Mouse (Mus musculus) macrophage (primary cell): ENCODE measurements around the gene Wdr3. TPM values are rescaled to one million over a fixed set of nuclear protein-coding genes. Genes with fewer than 3 reads are reported as not detected.
A peak's percentile ranks its signal among the peaks of the same experiment; 100 is the strongest.

Experiments used
- H3K27ac ChIP-seq: fragments of 350-480 bp; formaldehyde crosslinking; 2 replicates; pipeline ENCODE4 v1.9.0; 2021
- H3K36me3 ChIP-seq: fragments of 350-480 bp; formaldehyde crosslinking; 2 replicates; pipeline ENCODE4 v1.9.0; 2021; ENCODE audit errors: inconsistent target
- H3K4me3 ChIP-seq: fragments of 350-480 bp; formaldehyde crosslinking; 2 replicates; pipeline ENCODE4 v1.9.0; 2021; ENCODE audit errors: inconsistent target
- H3K79me2 ChIP-seq: fragments of 350-480 bp; formaldehyde crosslinking; 2 replicates; pipeline ENCODE4 v1.9.0; 2021; ENCODE audit errors: inconsistent target
- WGBS: methylation state at CpG from one replicate; pipeline ENCODE4 v1.1.7; 2026; ENCODE audit warnings: inconsistent platforms; ENCODE audit not compliant: missing documents; 5-methylcytosine and 5-hydroxymethylcytosine counted together
- polyA plus RNA-seq: library from polyadenylated mRNA; stranded (reverse); fragments of 250-400 nt; gene quantifications from 3 replicates; pipeline ENCODE4 v1.2.4, GENCODE M21; 2018; ENCODE audit warnings: inconsistent platforms
- total RNA-seq, 78 experiments: library from RNA; depleted of rRNA; stranded (reverse); fragments of 250-400 nt; gene quantifications; 1 replicate in 9 of 78; 2 replicates in 24 of 78; 3 replicates in 43 of 78; 4 replicates in 2 of 78; pipeline ENCODE4 v1.2.4; 2018; ENCODE audit warnings: inconsistent platforms in 56 of 78

Wdr3 gene
- total RNA-seq (2018; cell fraction: chromatin; rRNA removed) = 100 to 1,000 TPM in 3 of 26 experiments, 10 to 100 TPM in 23; 15.3 to 124 (median 43.8) TPM
- total RNA-seq (2018; cell fraction: cytosol; rRNA removed) = 10 to 100 TPM in 25 of 26 experiments, 1 to 10 TPM in 1; 9.5 to 29.5 (median 17.4) TPM
- 10 to 100 TPM; 12.7 to 57.0 (median 23.0) TPM for total RNA-seq (2018; cell fraction: nucleus; rRNA removed)
- 16.0 to 28.0 TPM (median 24.4 TPM) in 3 replicates for polyA plus RNA-seq

DNA sequence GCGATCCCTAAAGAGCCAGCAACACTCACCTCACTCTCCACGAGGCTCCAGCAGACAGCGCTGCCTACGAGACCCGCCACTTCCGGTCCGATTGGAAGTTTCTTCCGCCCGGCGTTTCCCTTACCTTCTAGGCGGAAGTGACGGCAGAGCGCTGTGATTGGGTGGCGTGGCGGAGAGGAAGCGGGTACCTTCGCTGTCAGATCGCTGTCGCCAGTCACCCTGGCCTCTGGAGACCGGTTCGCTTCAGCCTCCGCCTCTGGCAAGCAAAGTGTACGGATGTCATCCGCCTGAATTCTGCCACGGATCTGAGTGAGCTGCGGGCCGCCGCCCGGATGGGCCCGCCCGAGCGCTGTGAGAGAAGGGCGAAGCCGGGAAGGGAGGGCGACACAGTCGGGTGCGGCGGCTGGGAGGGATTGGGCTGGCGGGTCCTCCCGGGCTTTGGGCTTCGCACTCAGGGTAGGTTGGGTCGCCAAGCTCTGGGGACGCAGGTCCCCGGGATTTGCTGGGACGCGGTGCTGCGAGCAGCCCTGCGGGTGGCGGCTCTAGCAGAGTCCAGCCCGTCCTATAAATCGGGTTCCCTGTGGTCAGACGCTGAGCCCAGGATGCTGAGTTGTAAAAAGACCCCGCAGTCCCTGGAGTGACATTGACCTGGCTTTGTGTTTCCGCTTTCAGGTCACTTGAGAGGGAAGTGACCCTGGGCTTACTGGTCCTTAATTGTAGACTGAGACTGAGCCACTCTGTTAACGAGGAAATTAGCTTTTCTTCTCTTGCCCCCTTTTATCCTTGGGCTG is at the start of gene Wdr3, which contains the start of gene Gdap2:
Gene Wdr3, minus strand, starts transcription at position 93 of the 791 bp plus-strand sequence.
Gene Gdap2, plus strand, starts transcription at position 67 of the 791 bp plus-strand sequence.
- H3K79me2 ChIP-seq = peaks cover 58% of the 10 kb centered on the region
- H3K36me3 ChIP-seq = peaks cover 18% of the 10 kb centered on the region; the same call in 1 of the 2 replicates
- under 1% methylated on average over 52 of the region's 55 CpGs for WGBS
- peak within 1 kb of the TSS; percentile 73 for H3K4me3 ChIP-seq
- H3K27ac ChIP-seq = peak within 1 kb of the TSS; percentile 42

GRCm38 (mm10) chr3:100206973-100207372 is 44.8 kb upstream of the Wdr3 start:
- peaks cover 52% of the 10 kb centered on the region for H3K36me3 ChIP-seq
- H3K27ac ChIP-seq = no peak overlapping the region
- H3K79me2 ChIP-seq = no peaks in the 10 kb centered on the region
- WGBS = 85% methylated on average over 1 of the region's 1 CpGs
- H3K4me3 ChIP-seq = no peak overlapping the region

GRCm38 (mm10) chr3:100201554-100201953 is 39.3 kb upstream of the Wdr3 start:
- no peaks in the 10 kb centered on the region for H3K79me2 ChIP-seq
- WGBS = 92% methylated on average over 7 of the region's 7 CpGs
- no peak overlapping the region for H3K27ac ChIP-seq
- peaks cover 85% of the 10 kb centered on the region for H3K36me3 ChIP-seq
- no peak overlapping the region for H3K4me3 ChIP-seq

DNA sequence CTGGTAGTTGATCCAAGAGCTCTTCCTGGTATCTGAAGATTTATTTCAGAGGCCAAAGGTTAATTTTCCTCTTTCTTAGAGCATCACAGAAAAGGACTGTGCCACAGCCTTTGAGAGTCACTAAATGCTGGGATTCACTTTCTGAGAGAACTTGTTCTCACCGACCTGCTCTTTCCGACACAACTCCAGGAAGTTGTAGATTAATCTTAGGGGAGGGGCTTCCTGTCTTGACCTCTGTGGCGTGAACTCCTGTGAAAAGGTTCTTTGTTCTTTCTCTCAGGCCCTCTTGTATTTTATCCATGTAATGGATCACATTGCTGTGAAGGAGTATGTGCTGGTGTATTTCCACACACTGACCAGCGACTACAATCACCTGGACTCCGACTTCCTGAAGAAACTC is 32.0 kb upstream of the Wdr3 start:
- 57% methylated on average over 5 of the region's 5 CpGs for WGBS
- Histone ChIP-seq H3K4me3 (no peak overlapping the region), H3K79me2 (no peaks in the 10 kb centered on the region), H3K36me3 (peaks cover 90% of the 10 kb centered on the region), H3K27ac (no peak overlapping the region)

- H3K27ac ChIP-seq = no peak overlapping the region
- WGBS = 96% methylated on average over 11 of the region's 11 CpGs
- peaks cover 81% of the 10 kb centered on the region for H3K36me3 ChIP-seq
- no peak overlapping the region for H3K4me3 ChIP-seq
- no peaks in the 10 kb centered on the region for H3K79me2 ChIP-seq
Measured at GRCm38 (mm10) chr3:100189861-100190260, 27.7 kb upstream of the Wdr3 start.

DNA sequence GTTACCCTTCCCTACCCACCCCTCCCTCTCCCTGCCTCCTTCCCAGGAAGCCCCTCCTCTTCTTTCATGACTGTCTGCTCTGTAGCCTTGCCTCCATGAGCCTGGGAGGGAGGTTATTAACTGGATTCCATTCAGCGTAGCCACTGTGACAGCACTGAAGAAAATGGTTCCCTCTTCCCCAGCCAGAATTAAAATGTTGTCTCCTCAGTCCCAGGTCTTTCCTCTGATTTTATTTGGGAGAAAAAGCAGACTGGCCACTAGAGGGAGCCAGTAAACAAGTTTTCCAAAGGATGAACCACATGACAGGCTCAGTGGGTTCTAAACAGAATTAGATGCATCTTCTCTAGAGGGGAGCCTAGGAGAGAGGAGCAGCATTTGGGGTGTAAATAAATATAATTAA is 27.2 kb upstream of the Wdr3 start:
- peaks cover 77% of the 10 kb centered on the region for H3K36me3 ChIP-seq
- H3K27ac ChIP-seq = no peak overlapping the region
- no peaks in the 10 kb centered on the region for H3K79me2 ChIP-seq
- no peak overlapping the region for H3K4me3 ChIP-seq
- WGBS = 52% methylated on average over 1 of the region's 1 CpGs

- H3K36me3 ChIP-seq = peaks cover 35% of the 10 kb centered on the region
- H3K27ac ChIP-seq = no peak overlapping the region
- H3K79me2 ChIP-seq = no peaks in the 10 kb centered on the region
- WGBS = 96% methylated on average over 3 of the region's 3 CpGs
- H3K4me3 ChIP-seq = no peak overlapping the region
Measured at GRCm38 (mm10) chr3:100180471-100180870, 18.3 kb upstream of the Wdr3 start.

DNA sequence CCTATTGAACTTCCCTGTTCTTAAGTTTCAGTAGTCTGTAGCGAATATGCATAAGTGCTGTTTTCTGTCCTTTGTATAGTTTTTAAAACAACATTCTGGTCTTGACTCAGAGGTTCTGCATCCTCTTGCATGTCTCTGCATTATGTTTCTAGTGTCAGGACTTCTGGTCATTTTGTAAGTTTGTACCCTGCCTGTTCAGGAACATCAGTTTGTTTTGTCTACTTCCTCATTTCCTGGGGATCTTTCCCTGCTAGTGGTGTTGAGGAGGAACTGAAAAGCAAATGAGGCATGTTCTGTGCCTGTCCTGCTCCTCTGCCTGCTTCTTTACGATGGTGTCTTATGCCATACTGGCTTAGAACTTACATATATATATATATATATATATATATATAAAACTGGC is 13.8 kb upstream of the Wdr3 start:
- no peak overlapping the region for H3K4me3 ChIP-seq
- H3K79me2 ChIP-seq = no peaks in the 10 kb centered on the region
- peaks cover 55% of the 10 kb centered on the region for H3K36me3 ChIP-seq
- H3K27ac ChIP-seq = peak overlapping the region; percentile 72
- 6% methylated on average over 1 of the region's 2 CpGs for WGBS

- Histone ChIP-seq H3K79me2 (peaks cover 73% of the 10 kb centered on the region), H3K36me3 (0 out of 2 replicates have a peak, but pooled peaks cover 6% of the 10 kb centered on the region), H3K4me3 (no peak overlapping the region), H3K27ac (no peak overlapping the region)
Measured at GRCm38 (mm10) chr3:100164991-100165390, 2.8 kb upstream of the Wdr3 start.

- no peak overlapping the region for H3K4me3 ChIP-seq
- 92% methylated on average over 2 of the region's 2 CpGs for WGBS
- peaks cover 9% of the 10 kb centered on the region; the same call in 1 of the 2 replicates for H3K36me3 ChIP-seq
- no peak overlapping the region for H3K27ac ChIP-seq
- H3K79me2 ChIP-seq = peaks cover 69% of the 10 kb centered on the region
Measured at GRCm38 (mm10) chr3:100163556-100163955, 1.3 kb upstream of the Wdr3 start.

GRCm38 (mm10) chr3:100161665-100162314 is 417 bp downstream of the Wdr3 start:
- under 1% methylated on average over 35 of the region's 35 CpGs for WGBS
- Histone ChIP-seq H3K79me2 (peaks cover 51% of the 10 kb centered on the region), H3K4me3 (peak overlapping the region; percentile 73), H3K27ac (peak overlapping the region; percentile 34), H3K36me3 (peaks cover 26% of the 10 kb centered on the region)

GRCm38 (mm10) chr3:100160682-100161445 is 1.3 kb downstream of the Wdr3 start:
- Histone ChIP-seq H3K27ac (peak overlapping the region; percentile 34), H3K79me2 (peaks cover 42% of the 10 kb centered on the region), H3K36me3 (peaks cover 35% of the 10 kb centered on the region), H3K4me3 (peak overlapping the region; percentile 73)
- 61% methylated on average over 15 of the region's 15 CpGs for WGBS

GRCm38 (mm10) chr3:100122445-100122844 is 39.8 kb downstream of the Wdr3 start:
- no peaks in the 10 kb centered on the region for H3K36me3 ChIP-seq
- H3K27ac ChIP-seq = no peak overlapping the region
- no peak overlapping the region for H3K4me3 ChIP-seq
- H3K79me2 ChIP-seq = no peaks in the 10 kb centered on the region
- WGBS = 81% methylated on average over 1 of the region's 1 CpGs

GRCm38 (mm10) chr3:100121961-100122360 is 40.2 kb downstream of the Wdr3 start:
- H3K79me2 ChIP-seq = no peaks in the 10 kb centered on the region
- no peak overlapping the region for H3K27ac ChIP-seq
- no peak overlapping the region for H3K4me3 ChIP-seq
- H3K36me3 ChIP-seq = no peaks in the 10 kb centered on the region
- WGBS = 80% methylated on average over 2 of the region's 2 CpGs
